Mouse (Mus musculus): ENCODE results near the gene Acvr2b.

DNA sequence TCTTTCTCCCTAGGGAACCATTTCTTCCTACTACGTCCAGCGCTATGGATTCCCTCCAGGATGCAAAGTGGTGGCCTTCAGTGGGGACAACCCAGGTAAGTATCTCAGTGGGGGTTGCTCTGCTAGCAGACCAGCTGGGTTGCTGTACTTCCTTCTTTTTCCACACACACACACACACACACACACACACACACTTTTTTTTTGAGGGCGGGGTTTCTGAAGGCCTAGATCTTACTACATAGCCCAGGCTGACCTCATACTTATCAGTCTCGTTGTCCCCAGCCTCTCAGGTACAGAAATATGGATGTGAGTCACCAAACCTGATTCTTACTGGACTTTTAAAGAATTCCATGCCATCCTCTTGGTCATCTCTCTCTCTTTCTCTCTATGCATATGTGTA lies 23.7 kb upstream of the Acvr2b start:
- TF ChIP-seq EP300 (IDR thresholded peaks at IDR 0.05; ENCODE audit: low read depth) = no peak
- no peak for TF ChIP-seq CTCF (IDR thresholded peaks at IDR 0.05; ENCODE audit: low read depth)

Data from heart, postnatal 0 days (tissue).